Mouse (Mus musculus) CH12.LX (cell line): Measurements from ENCODE around the gene Cyp2t4.

ENCODE experiments used
- CTCF ChIP-seq, 2 experiments: IDR thresholded peaks in 1 of 2; conservative IDR thresholded peaks in 1 of 2; 2 replicates each; pipeline ENCODE4 v1.5.1; 2011 to 2012; ENCODE audit warnings: low read depth in 2 of 2, low read length in 2 of 2, improper control_type of control experiment in 1 of 2, inconsistent platforms in 1 of 2, mild to moderate bottlenecking in 1 of 2, moderate library complexity in 1 of 2
- EP300 ChIP-seq: IDR thresholded peaks from 2 replicates; pipeline ENCODE4 v1.6.1; 2011; ENCODE audit warnings: low read length, improper control_type of control experiment
- GABPA ChIP-seq: IDR thresholded peaks from 2 replicates; pipeline ENCODE4 v1.6.1; 2012; ENCODE audit warnings: low read depth, low read length, improper control_type of control experiment, inconsistent platforms; ENCODE audit not compliant: insufficient replicate concordance
- MXI1 ChIP-seq: IDR thresholded peaks from 2 replicates; pipeline ENCODE4 v1.6.1; 2011; ENCODE audit warnings: mild to moderate bottlenecking, low read depth, low read length, improper control_type of control experiment
- POLR2A ChIP-seq: IDR thresholded peaks from 2 replicates; pipeline ENCODE4 v1.6.1; 2011; ENCODE audit warnings: low read depth, mild to moderate bottlenecking, improper control_type of control experiment, low read length
- TBP ChIP-seq: conservative IDR thresholded peaks from 2 replicates; pipeline ENCODE4 v1.6.1; 2011; ENCODE audit warnings: low read depth, low read length, improper control_type of control experiment

GRCm38 (mm10) chr7:27124969-27125368 is 28.5 kb upstream of the Cyp2t4 start:
- TF ChIP-seq TBP: no peak
- no peak for TF ChIP-seq CTCF (conservative IDR thresholded peaks at IDR 0.05 in 1 of 2, IDR thresholded peaks at IDR 0.05 in 1 of 2; ENCODE audit: low read depth in 2 of 2, low read length in 2 of 2)
- TF ChIP-seq EP300: no peak
- no peak for TF ChIP-seq MXI1
- no peak for TF ChIP-seq POLR2A
- no peak for TF ChIP-seq GABPA
